Mouse (Mus musculus): Measurements from ENCODE around the gene Man1a2. TPM values are rescaled to one million over a fixed set of nuclear protein-coding genes. Genes with fewer than 3 reads are reported as not detected.

Man1a2 gene
- polyA plus RNA-seq, 1 experiment from 2014 or later, result 28.6 TPM

GRCm38 (mm10) chr3:100604539-100604938 lies 80.8 kb downstream of the Man1a2 start:
- Histone ChIP-seq H3K9me3 (replicated peaks; ENCODE audit: control insufficient read depth, low read length) (no peaks in the 10 kb centered on the region), H3K27me3 (replicated peaks; ENCODE audit: control insufficient read depth, insufficient read depth, low read length) (no peaks in the 10 kb centered on the region), H3K4me2 (ENCODE audit: low read length) (no peak overlapping the region), H3K4me1 (ENCODE audit: control insufficient read depth, insufficient read depth, low read length) (no peaks in the 10 kb centered on the region), H3K4me3 (ENCODE audit: low read depth, low read length) (no peak overlapping the region), H3K9ac (ENCODE audit: low read length) (no peak overlapping the region), H3K36me3 (ENCODE audit: control insufficient read depth, insufficient read depth, low read length) (0 out of 2 replicates have a peak, but pooled peaks cover 2% of the 10 kb centered on the region), H3K27ac (ENCODE audit: low read depth, low read length) (no peak overlapping the region)
- ATAC-seq, result no peak
- DNase-seq (ENCODE audit: low spot score), result no peak
- 92% methylated on average over 2 of the region's 2 CpGs for WGBS

GRCm38 (mm10) chr3:100599265-100599820 lies 86.0 kb downstream of the Man1a2 start:
- no peak overlapping the region for H3K27ac ChIP-seq (ENCODE audit: low read depth, low read length)
- H3K4me2 ChIP-seq (ENCODE audit: low read length), result no peak overlapping the region
- WGBS, result 85% methylated on average over 2 of the region's 2 CpGs
- H3K27me3 ChIP-seq (replicated peaks; ENCODE audit: control insufficient read depth, insufficient read depth, low read length), result no peaks in the 10 kb centered on the region
- no peak overlapping the region for H3K9ac ChIP-seq (ENCODE audit: low read length)
- no peaks in the 10 kb centered on the region for H3K36me3 ChIP-seq (ENCODE audit: control insufficient read depth, insufficient read depth, low read length)
- DNase-seq (ENCODE audit: low spot score), result no peak
- ATAC-seq, result no peak
- H3K9me3 ChIP-seq (replicated peaks; ENCODE audit: control insufficient read depth, low read length), result no peaks in the 10 kb centered on the region
- H3K4me3 ChIP-seq (ENCODE audit: low read depth, low read length), result no peak overlapping the region
- no peaks in the 10 kb centered on the region for H3K4me1 ChIP-seq (ENCODE audit: control insufficient read depth, insufficient read depth, low read length)

GRCm38 (mm10) chr3:100591053-100591452 lies 94.2 kb downstream of the Man1a2 start:
- no peaks in the 10 kb centered on the region for H3K9me3 ChIP-seq (replicated peaks; ENCODE audit: control insufficient read depth, low read length)
- no peak overlapping the region for H3K9ac ChIP-seq (ENCODE audit: low read length)
- no peaks in the 10 kb centered on the region for H3K4me1 ChIP-seq (ENCODE audit: control insufficient read depth, insufficient read depth, low read length)
- no peaks in the 10 kb centered on the region for H3K27me3 ChIP-seq (replicated peaks; ENCODE audit: control insufficient read depth, insufficient read depth, low read length)
- no peak overlapping the region for H3K27ac ChIP-seq (ENCODE audit: low read depth, low read length)
- no peak for DNase-seq (ENCODE audit: low spot score)
- no peak for ATAC-seq
- no peak overlapping the region for H3K4me3 ChIP-seq (ENCODE audit: low read depth, low read length)
- H3K36me3 ChIP-seq (ENCODE audit: control insufficient read depth, insufficient read depth, low read length), result no peaks in the 10 kb centered on the region
- H3K4me2 ChIP-seq (ENCODE audit: low read length), result no peak overlapping the region
- 97% methylated on average over 4 of the region's 4 CpGs for WGBS

GRCm38 (mm10) chr3:100582721-100583355 lies 102.5 kb downstream of the Man1a2 start:
- WGBS, result 45% methylated on average over 1 of the region's 1 CpGs
- Histone ChIP-seq H3K9ac (ENCODE audit: low read length) (no peak overlapping the region), H3K27ac (ENCODE audit: low read depth, low read length) (no peak overlapping the region), H3K27me3 (replicated peaks; ENCODE audit: control insufficient read depth, insufficient read depth, low read length) (no peaks in the 10 kb centered on the region), H3K4me3 (ENCODE audit: low read depth, low read length) (no peak overlapping the region), H3K36me3 (ENCODE audit: control insufficient read depth, insufficient read depth, low read length) (no peaks in the 10 kb centered on the region), H3K4me2 (ENCODE audit: low read length) (no peak overlapping the region), H3K9me3 (replicated peaks; ENCODE audit: control insufficient read depth, low read length) (no peaks in the 10 kb centered on the region), H3K4me1 (ENCODE audit: control insufficient read depth, insufficient read depth, low read length) (no peaks in the 10 kb centered on the region)
- DNase-seq (ENCODE audit: low spot score), result no peak
- no peak for ATAC-seq

GRCm38 (mm10) chr3:100572571-100573183 lies 112.6 kb downstream of the Man1a2 start:
- ATAC-seq (no peak), DNase-seq (ENCODE audit: low spot score) (no peak)
- Histone ChIP-seq H3K27ac (ENCODE audit: low read depth, low read length) (no peak overlapping the region), H3K27me3 (replicated peaks; ENCODE audit: control insufficient read depth, insufficient read depth, low read length) (no peaks in the 10 kb centered on the region), H3K9me3 (replicated peaks; ENCODE audit: control insufficient read depth, low read length) (no peaks in the 10 kb centered on the region), H3K36me3 (ENCODE audit: control insufficient read depth, insufficient read depth, low read length) (0 out of 2 replicates have a peak, but pooled peaks cover 2% of the 10 kb centered on the region), H3K4me3 (ENCODE audit: low read depth, low read length) (no peak overlapping the region), H3K4me2 (ENCODE audit: low read length) (no peak overlapping the region), H3K9ac (ENCODE audit: low read length) (no peak overlapping the region), H3K4me1 (ENCODE audit: control insufficient read depth, insufficient read depth, low read length) (no peaks in the 10 kb centered on the region)
- WGBS, result 71% methylated on average over 3 of the region's 3 CpGs

GRCm38 (mm10) chr3:100568443-100569390 lies 116.6 kb downstream of the Man1a2 start:
- no peak overlapping the region for H3K4me3 ChIP-seq (ENCODE audit: low read depth, low read length)
- no peaks in the 10 kb centered on the region for H3K27me3 ChIP-seq (replicated peaks; ENCODE audit: control insufficient read depth, insufficient read depth, low read length)
- no peak overlapping the region for H3K9ac ChIP-seq (ENCODE audit: low read length)
- H3K27ac ChIP-seq (ENCODE audit: low read depth, low read length), result no peak overlapping the region
- DNase-seq (ENCODE audit: low spot score), result peak; percentile 39
- H3K4me2 ChIP-seq (ENCODE audit: low read length), result no peak overlapping the region
- WGBS, result 87% methylated on average over 13 of the region's 13 CpGs
- H3K4me1 ChIP-seq (ENCODE audit: control insufficient read depth, insufficient read depth, low read length), result no peaks in the 10 kb centered on the region
- no peaks in the 10 kb centered on the region for H3K9me3 ChIP-seq (replicated peaks; ENCODE audit: control insufficient read depth, low read length)
- peaks cover 5% of the 10 kb centered on the region; the same call in 1 of the 2 replicates for H3K36me3 ChIP-seq (ENCODE audit: control insufficient read depth, insufficient read depth, low read length)
- ATAC-seq, result peak; percentile 60; the same call in 1 of the 2 replicates

DNA sequence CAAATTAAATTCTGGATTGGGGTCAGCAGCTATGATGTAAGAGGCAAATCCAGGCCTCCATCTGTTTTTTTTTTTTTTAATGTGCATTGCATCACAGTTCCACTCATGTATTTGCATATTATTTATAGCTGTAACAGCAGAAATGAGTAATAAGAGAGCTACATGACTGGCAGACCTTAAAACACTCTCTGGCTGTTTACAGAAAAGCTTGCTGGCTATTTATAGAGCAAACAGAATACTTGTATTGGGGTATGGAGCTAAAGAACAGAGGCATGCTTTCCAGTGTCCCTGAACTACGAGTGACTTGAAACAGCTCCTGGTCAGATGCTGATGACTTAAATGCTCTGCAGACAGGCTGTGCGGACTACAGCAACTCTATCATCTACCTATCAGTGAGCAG lies 121.7 kb downstream of the Man1a2 start:
- WGBS, result 88% methylated on average over 2 of the region's 2 CpGs
- ATAC-seq, result no peak

DNA sequence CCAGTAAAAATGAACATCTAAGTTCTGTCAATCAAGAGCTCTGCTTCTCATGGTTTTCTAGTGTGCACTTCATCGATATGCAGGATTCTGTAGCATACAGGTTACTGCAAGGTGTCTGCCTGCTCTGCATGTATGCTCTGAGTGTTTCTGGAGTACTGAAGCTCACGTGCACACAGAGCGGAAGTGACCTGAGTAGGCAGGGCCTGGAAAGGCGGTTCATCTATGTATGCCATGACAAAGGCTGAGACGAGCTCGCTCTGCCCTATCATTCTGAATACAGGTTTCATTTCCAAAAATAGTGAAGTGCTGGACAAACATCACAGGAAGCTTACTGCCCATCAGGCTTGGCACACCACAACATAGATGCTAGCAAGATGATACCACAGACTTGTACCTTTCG lies 122.8 kb downstream of the Man1a2 start:
- DNase-seq (ENCODE audit: low spot score) (no peak), ATAC-seq (no peak)
- 89% methylated on average over 7 of the region's 7 CpGs for WGBS
- H3K27me3 ChIP-seq (replicated peaks; ENCODE audit: control insufficient read depth, insufficient read depth, low read length), result no peaks in the 10 kb centered on the region
- H3K9me3 ChIP-seq (replicated peaks; ENCODE audit: control insufficient read depth, low read length), result no peaks in the 10 kb centered on the region
- H3K4me1 ChIP-seq (ENCODE audit: control insufficient read depth, insufficient read depth, low read length), result no peaks in the 10 kb centered on the region
- H3K4me2 ChIP-seq (ENCODE audit: low read length), result no peak overlapping the region
- H3K36me3 ChIP-seq (ENCODE audit: control insufficient read depth, insufficient read depth, low read length), result peaks cover 5% of the 10 kb centered on the region; the same call in 1 of the 2 replicates
- H3K9ac ChIP-seq (ENCODE audit: low read length), result no peak overlapping the region
- no peak overlapping the region for H3K4me3 ChIP-seq (ENCODE audit: low read depth, low read length)
- no peak overlapping the region for H3K27ac ChIP-seq (ENCODE audit: low read depth, low read length)

More for the DNA sequence above, 121.7 kb downstream of the Man1a2 start:
- H3K4me1 ChIP-seq (ENCODE audit: control insufficient read depth, insufficient read depth, low read length), result no peaks in the 10 kb centered on the region
- H3K27me3 ChIP-seq (replicated peaks; ENCODE audit: control insufficient read depth, insufficient read depth, low read length), result no peaks in the 10 kb centered on the region
- peaks cover 5% of the 10 kb centered on the region; the same call in 1 of the 2 replicates for H3K36me3 ChIP-seq (ENCODE audit: control insufficient read depth, insufficient read depth, low read length)
- H3K9me3 ChIP-seq (replicated peaks; ENCODE audit: control insufficient read depth, low read length), result no peaks in the 10 kb centered on the region
- H3K9ac ChIP-seq (ENCODE audit: low read length), result no peak overlapping the region
- no peak overlapping the region for H3K4me3 ChIP-seq (ENCODE audit: low read depth, low read length)
- no peak overlapping the region for H3K27ac ChIP-seq (ENCODE audit: low read depth, low read length)
- H3K4me2 ChIP-seq (ENCODE audit: low read length), result no peak overlapping the region
- no peak for DNase-seq (ENCODE audit: low spot score)

Data from forebrain, embryonic 14.5 days (tissue).